Mouse (Mus musculus) right cerebral cortex, postnatal 10 days (tissue): ENCODE measurements at regions not wholly inside any gene's neighbourhood (a gene's known extent, or its start where the extent isn't known, plus 50 kb on each side); places are given as distances from the start of the nearest gene placed in this dataset.

ENCODE experiments used
- DNase-seq, 2 experiments: peaks; one replicate each; pipeline ENCODE4 v3.0.0; 2021; ENCODE audit warnings: low spot score in 2 of 2

- DNase-seq, result no peak
These were observed 346.3 kb downstream of the Wdr20rt start for GRCm38 (mm10) chr12:65571633-65572032.

- DNase-seq, result no peak
These were observed 368.2 kb downstream of the Wdr20rt start for GRCm38 (mm10) chr12:65593559-65593958.

DNA sequence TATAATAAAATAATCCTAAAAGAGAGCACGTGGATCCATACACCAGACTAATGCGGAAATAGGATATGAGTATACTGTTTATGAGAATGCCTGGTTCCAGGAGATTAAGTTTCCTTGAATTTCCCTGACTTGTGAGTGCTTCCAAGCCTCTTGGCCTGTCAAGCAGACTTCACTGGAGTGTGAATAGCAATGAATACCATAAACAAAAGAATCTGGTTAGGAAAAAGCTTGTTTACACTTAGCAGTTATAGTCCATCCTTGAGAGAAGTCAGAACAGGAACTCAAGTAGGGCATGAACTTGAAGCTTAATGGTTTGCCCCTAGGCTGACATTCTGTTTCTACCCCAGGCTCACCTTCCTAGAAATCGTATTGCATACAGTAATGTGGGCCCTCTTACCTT, 368.8 kb downstream of the Wdr20rt start:
- DNase-seq, result no peak

- DNase-seq, result no peak
These were observed 418.9 kb downstream of the Wdr20rt start for GRCm38 (mm10) chr12:65644232-65644631.

- DNase-seq, result no peak
These were observed 431.5 kb downstream of the Wdr20rt start for GRCm38 (mm10) chr12:65656772-65657171.

DNA sequence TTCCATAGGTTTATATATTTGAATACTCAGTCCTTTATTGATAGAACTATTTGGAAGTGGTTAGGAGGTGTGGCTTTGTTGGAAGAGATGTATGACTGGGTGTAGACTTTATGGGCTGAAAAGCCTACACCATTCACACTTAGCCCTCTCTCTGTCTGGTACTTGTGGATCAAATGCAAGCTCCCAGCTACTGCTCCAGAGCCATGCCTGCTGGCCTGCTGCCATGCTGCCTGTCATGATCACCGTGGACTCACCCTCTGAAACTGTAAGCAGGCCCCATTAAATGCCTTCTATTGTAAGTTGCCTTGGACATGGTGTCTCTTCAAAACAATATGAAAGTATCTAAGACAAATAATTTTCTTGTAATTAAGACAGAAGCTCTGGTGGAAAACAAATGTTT, 446.4 kb downstream of the Wdr20rt start:
- DNase-seq, result no peak

DNA sequence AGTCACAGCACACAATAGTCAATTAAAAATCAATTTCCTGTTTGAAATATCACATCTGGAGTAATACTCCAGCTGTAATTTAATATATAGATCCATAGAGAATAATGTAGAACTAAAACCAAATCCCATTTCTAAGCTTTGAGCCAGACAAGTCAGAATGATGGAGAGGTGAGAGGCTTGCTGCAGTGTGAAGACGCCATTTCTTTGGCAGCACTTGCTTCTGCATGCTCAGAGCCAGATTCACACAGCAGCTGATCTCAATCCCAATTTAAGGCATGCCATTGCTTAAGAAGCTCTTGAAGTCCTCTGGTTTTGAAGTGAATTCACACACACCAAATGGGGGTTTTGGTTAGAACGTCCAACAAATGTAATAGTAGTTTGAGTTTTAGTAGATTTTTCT, 447.9 kb downstream of the Wdr20rt start:
- DNase-seq, result peak; percentile 20 to 42

- no peak for DNase-seq
These were observed 449.8 kb downstream of the Wdr20rt start for GRCm38 (mm10) chr12:65674916-65675660.

- DNase-seq, result no peak
These were observed 455.0 kb downstream of the Wdr20rt start for GRCm38 (mm10) chr12:65680335-65680734.

DNA sequence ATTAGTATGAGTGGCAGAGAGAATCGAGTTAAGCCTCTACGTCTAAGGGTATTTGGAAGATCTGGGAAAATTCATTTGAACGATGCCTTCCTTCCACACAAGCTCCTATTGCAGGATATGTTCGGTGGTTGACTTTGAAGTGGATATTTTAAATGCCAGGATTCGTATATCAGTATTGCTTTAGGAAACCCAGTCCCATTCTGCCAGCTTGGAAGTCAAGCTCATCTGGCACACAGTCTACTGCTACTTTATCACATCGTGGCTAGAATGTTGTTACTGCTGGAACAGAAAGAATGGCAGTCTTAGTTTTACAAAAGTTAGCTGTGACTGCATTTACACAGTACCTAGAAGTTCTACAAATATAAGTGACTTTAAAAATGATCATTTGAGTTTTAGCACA, 456.5 kb downstream of the Wdr20rt start:
- peak in 1 of 2 experiments; percentile 25 for DNase-seq

DNA sequence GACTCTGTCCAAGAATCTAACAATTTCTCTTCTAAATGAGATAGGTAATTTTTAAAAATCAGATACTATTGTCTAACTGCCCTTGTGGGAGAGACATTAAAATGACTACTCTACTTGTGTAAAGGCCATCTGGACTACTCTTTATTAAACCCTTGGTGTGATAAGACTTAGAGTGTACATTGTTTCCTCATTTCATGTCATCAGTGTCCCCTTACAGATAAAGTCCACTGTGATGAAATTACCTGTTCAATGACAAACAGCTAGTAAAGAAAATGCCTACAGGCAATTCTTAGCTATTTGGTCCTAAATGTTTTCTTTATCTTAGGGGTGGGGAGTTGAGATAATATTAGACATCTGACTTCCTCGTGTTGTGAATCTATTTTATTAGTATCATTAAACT, 479.7 kb downstream of the Wdr20rt start:
- DNase-seq, result no peak

DNA sequence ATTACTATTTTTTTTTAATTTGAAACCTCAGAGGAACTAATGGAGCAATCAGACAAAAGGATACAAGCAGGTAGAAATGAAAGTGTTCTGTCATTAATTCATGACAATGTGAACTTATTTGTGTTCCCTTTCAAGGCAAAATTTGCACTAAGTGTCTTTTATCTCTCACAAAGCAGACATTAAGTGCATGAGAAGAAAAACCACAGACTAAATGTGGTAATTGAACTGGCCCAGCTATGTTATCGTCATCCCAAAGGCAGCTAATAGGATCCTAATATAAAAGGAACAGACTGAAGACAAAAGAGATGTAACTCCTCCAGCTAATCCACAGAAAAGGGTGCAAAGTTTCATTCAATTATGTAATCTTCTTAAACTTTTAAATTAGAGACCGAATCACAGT, 487.0 kb downstream of the Wdr20rt start:
- DNase-seq, result no peak
